Mouse (Mus musculus): ENCODE results near the gene Armc12.

DNA sequence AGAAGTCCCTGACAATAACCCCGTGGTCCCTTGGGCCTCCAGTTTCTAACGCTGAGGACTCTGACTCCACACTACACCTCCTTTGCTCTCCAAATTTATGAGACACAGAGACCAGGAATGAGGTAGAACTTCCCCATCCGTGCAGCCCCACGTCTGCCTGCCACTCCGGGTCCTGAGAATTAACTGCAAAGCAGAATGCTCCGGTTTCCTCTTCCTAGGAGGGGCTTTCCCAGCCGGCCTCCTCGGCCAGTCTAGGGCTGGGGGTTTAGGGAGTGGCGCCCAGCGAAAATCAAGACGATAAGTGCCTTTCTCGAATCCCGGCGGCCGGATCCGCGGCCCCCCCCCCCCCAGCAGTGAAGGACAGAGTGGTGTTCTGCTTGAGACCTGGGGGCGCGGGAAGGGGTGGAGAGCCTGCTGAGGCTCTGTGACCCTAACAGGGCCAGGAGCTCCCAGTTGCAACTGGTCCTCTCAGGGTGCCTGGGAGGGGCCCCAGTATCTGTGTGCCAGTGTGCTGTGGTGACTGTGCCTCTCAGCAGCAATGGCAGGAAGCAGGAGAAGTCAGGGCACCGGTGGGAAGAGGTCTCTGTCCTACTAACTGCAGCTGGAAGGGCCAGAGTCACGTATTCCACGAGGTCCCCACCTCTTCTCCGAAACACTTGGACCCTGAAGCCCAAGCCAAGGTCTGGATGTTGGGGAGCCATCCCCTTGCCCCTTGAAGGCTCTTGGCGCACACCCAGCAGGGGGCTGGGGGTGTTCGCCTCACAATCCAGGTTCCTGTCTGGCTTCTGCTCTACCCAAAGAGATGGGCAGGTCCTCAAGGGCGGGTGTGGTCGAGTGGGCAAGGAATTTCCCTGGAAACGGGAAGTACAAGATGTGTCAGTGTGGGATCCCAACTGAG lies 19.9 kb upstream of the Armc12 start:
- no peak for TF ChIP-seq CTCF (IDR thresholded peaks at IDR 0.05; ENCODE audit: borderline replicate concordance, extremely low read depth, insufficient read depth, insufficient read length)
- no peak for TF ChIP-seq POLR2A (IDR thresholded peaks at IDR 0.05; ENCODE audit: borderline replicate concordance, extremely low read depth, insufficient read depth, insufficient read length, poor library complexity, severe bottlenecking)

Measured in brain, embryonic 14.5 days (tissue).